Mouse (Mus musculus) CH12.LX (cell line): ENCODE measurements around the gene Slc35f2. TPM values are rescaled to one million over a fixed set of nuclear protein-coding genes. Genes with fewer than 3 reads are reported as not detected.

Experiments
- DNase-seq: peaks from one replicate; pipeline ENCODE4 v3.0.0-alpha.2; 2013; ENCODE audit errors: extremely low read depth
- H3K27ac ChIP-seq: 2 replicates; pipeline ENCODE4 v1.5.1; 2012; ENCODE audit warnings: low read depth, mild to moderate bottlenecking, control low read depth, moderate library complexity; ENCODE audit not compliant: insufficient read depth
- H3K27me3 ChIP-seq: replicated peaks from 2 replicates; pipeline ENCODE3; 2012; ENCODE audit warnings: inconsistent platforms
- H3K36me3 ChIP-seq, 2 experiments: replicated peaks in 1 of 2; 2 replicates each; pipeline versions ENCODE3 to v1.6.1; 2012; ENCODE audit warnings: inconsistent platforms in 1 of 2, low read length in 1 of 2, mild to moderate bottlenecking in 1 of 2, mixed read lengths in 1 of 2, moderate library complexity in 1 of 2; ENCODE audit not compliant: control insufficient read depth in 1 of 2, insufficient read depth in 1 of 2
- H3K4me1 ChIP-seq, 2 experiments: 2 replicates each; pipeline ENCODE4 v1.6.1; 2012; ENCODE audit warnings: inconsistent platforms in 1 of 2, moderate library complexity in 1 of 2; ENCODE audit not compliant: insufficient read depth in 2 of 2, control insufficient read depth in 1 of 2
- H3K4me2 ChIP-seq: 2 replicates; pipeline ENCODE4 v1.6.1; 2012; ENCODE audit warnings: low read depth, mild to moderate bottlenecking, control low read depth; ENCODE audit not compliant: poor library complexity, insufficient read depth, severe bottlenecking
- H3K4me3 ChIP-seq, 3 experiments: fragments of 150-350 bp in 1 of 3; sonication (generic) in 1 of 3; replicated peaks in 1 of 3; 2 replicates each; pipeline versions ENCODE3 to v1.5.1; 2011 to 2012; ENCODE audit warnings: low read depth in 2 of 3, low read length in 2 of 3, mild to moderate bottlenecking in 2 of 3, moderate library complexity in 2 of 3, control low read depth in 1 of 3, improper control_type of control experiment in 1 of 3, inconsistent platforms in 1 of 3, mixed read lengths in 1 of 3; ENCODE audit not compliant: poor library complexity in 1 of 3
- H3K79me2 ChIP-seq: replicated peaks from 2 replicates; pipeline ENCODE4 v1.6.1; 2012; ENCODE audit warnings: mild to moderate bottlenecking, moderate library complexity; ENCODE audit not compliant: control insufficient read depth, poor library complexity, insufficient read depth, severe bottlenecking; ENCODE audit errors: extremely low read depth
- H3K9ac ChIP-seq: 2 replicates; pipeline ENCODE4 v1.6.1; 2012; ENCODE audit warnings: low read depth, mild to moderate bottlenecking, control low read depth, moderate library complexity; ENCODE audit not compliant: insufficient read depth
- H3K9me3 ChIP-seq: replicated peaks from 2 replicates; pipeline ENCODE3; 2012; ENCODE audit warnings: low read length, inconsistent platforms, mixed read lengths
- BHLHE40 ChIP-seq: IDR thresholded peaks from 2 replicates; pipeline ENCODE4 v1.6.1; 2011; ENCODE audit warnings: mild to moderate bottlenecking, low read depth, low read length, improper control_type of control experiment
- CHD2 ChIP-seq: IDR thresholded peaks from 2 replicates; pipeline ENCODE4 v1.6.1; 2011; ENCODE audit warnings: low read length, improper control_type of control experiment
- CTCF ChIP-seq, 2 experiments: IDR thresholded peaks in 1 of 2; conservative IDR thresholded peaks in 1 of 2; 2 replicates each; pipeline ENCODE4 v1.5.1; 2011 to 2012; ENCODE audit warnings: low read depth in 2 of 2, low read length in 2 of 2, improper control_type of control experiment in 1 of 2, inconsistent platforms in 1 of 2, mild to moderate bottlenecking in 1 of 2, moderate library complexity in 1 of 2
- E2F4 ChIP-seq: IDR thresholded peaks from 2 replicates; pipeline ENCODE4 v1.6.1; 2011; ENCODE audit warnings: low read depth, low read length, improper control_type of control experiment; ENCODE audit not compliant: insufficient replicate concordance
- ELF1 ChIP-seq: IDR thresholded peaks from 2 replicates; pipeline ENCODE4 v1.6.1; 2014; ENCODE audit warnings: low read depth, mild to moderate bottlenecking, inconsistent platforms, low read length, improper control_type of control experiment
- ETS1 ChIP-seq: conservative IDR thresholded peaks from 2 replicates; pipeline ENCODE4 v1.6.1; 2012; ENCODE audit warnings: low read depth, mild to moderate bottlenecking, inconsistent platforms, low read length, improper control_type of control experiment, moderate library complexity
- GABPA ChIP-seq: IDR thresholded peaks from 2 replicates; pipeline ENCODE4 v1.6.1; 2012; ENCODE audit warnings: low read depth, low read length, improper control_type of control experiment, inconsistent platforms; ENCODE audit not compliant: insufficient replicate concordance
- HCFC1 ChIP-seq: IDR thresholded peaks from 2 replicates; pipeline ENCODE4 v1.6.1; 2012; ENCODE audit warnings: low read depth, mild to moderate bottlenecking, inconsistent platforms, low read length, improper control_type of control experiment
- IRF4 ChIP-seq: IDR thresholded peaks from 2 replicates; pipeline ENCODE4 v1.6.1; 2014; ENCODE audit warnings: low read depth, mild to moderate bottlenecking, inconsistent platforms, low read length, improper control_type of control experiment
- JUND ChIP-seq: conservative IDR thresholded peaks from 2 replicates; pipeline ENCODE4 v1.6.1; 2011; ENCODE audit warnings: low read depth, low read length, improper control_type of control experiment
- KAT2A ChIP-seq: IDR thresholded peaks from 2 replicates; pipeline ENCODE4 v1.6.1; 2012; ENCODE audit warnings: low read length, improper control_type of control experiment, inconsistent platforms; ENCODE audit not compliant: insufficient replicate concordance
- MAX ChIP-seq: IDR thresholded peaks from 2 replicates; pipeline ENCODE4 v1.6.1; 2011; ENCODE audit warnings: low read length, improper control_type of control experiment
- MAZ ChIP-seq: IDR thresholded peaks from 2 replicates; pipeline ENCODE4 v1.6.1; 2012; ENCODE audit warnings: low read depth, mild to moderate bottlenecking, inconsistent platforms, low read length, improper control_type of control experiment, moderate library complexity
- MXI1 ChIP-seq: IDR thresholded peaks from 2 replicates; pipeline ENCODE4 v1.6.1; 2011; ENCODE audit warnings: mild to moderate bottlenecking, low read depth, low read length, improper control_type of control experiment
- MYC ChIP-seq: IDR thresholded peaks from 2 replicates; pipeline ENCODE4 v1.6.1; 2011; ENCODE audit warnings: low read depth, mild to moderate bottlenecking, improper control_type of control experiment, low read length
- NELFE ChIP-seq: IDR thresholded peaks from 2 replicates; pipeline ENCODE4 v1.6.1; 2011; ENCODE audit warnings: low read depth, low read length, improper control_type of control experiment
- PAX5 ChIP-seq: IDR thresholded peaks from 2 replicates; pipeline ENCODE4 v1.6.1; 2012; ENCODE audit warnings: low read length, inconsistent platforms, mixed read lengths
- POLR2A ChIP-seq: IDR thresholded peaks from 2 replicates; pipeline ENCODE4 v1.6.1; 2011; ENCODE audit warnings: low read depth, mild to moderate bottlenecking, improper control_type of control experiment, low read length
- POLR2AphosphoS2 ChIP-seq: IDR thresholded peaks from 2 replicates; pipeline ENCODE4 v1.6.1; 2011; ENCODE audit warnings: low read depth, low read length, improper control_type of control experiment
- RAD21 ChIP-seq: IDR thresholded peaks from 2 replicates; pipeline ENCODE4 v1.6.1; 2011; ENCODE audit warnings: low read depth, mild to moderate bottlenecking, low read length, improper control_type of control experiment, moderate library complexity
- TCF12 ChIP-seq: IDR thresholded peaks from 2 replicates; pipeline ENCODE4 v1.6.1; 2014; ENCODE audit warnings: low read depth, mild to moderate bottlenecking, inconsistent platforms, low read length, improper control_type of control experiment
- UBTF ChIP-seq: IDR thresholded peaks from 2 replicates; pipeline ENCODE4 v1.6.1; 2012; ENCODE audit warnings: low read depth, mild to moderate bottlenecking, inconsistent platforms, low read length, improper control_type of control experiment, moderate library complexity
- USF1 ChIP-seq: IDR thresholded peaks from 2 replicates; pipeline ENCODE4 v1.6.1; 2014; ENCODE audit warnings: low read depth, mild to moderate bottlenecking, inconsistent platforms, low read length, improper control_type of control experiment
- ZC3H11A ChIP-seq: IDR thresholded peaks from 2 replicates; pipeline ENCODE4 v1.6.1; 2012; ENCODE audit warnings: low read depth, mild to moderate bottlenecking, inconsistent platforms, low read length, improper control_type of control experiment
- ZKSCAN1 ChIP-seq: IDR thresholded peaks from 2 replicates; pipeline ENCODE4 v1.6.1; 2012; ENCODE audit warnings: low read depth, inconsistent platforms, low read length, improper control_type of control experiment, borderline replicate concordance
- dilution Hi-C: fragments of 300-500 bp; cut with MboI; formaldehyde crosslinking; loops from 2 replicates; pipeline ENCODE4 v1.14.3; 2020; ENCODE audit warnings: low sequenced_read_pairs; ENCODE audit not compliant: extremely low pct_unique_long_range_greater_than_20kb, extremely low pct_ligation_motif_present
- in situ Hi-C: fragments of 300-500 bp; cut with MboI; formaldehyde crosslinking; loops from 3 replicates; pipeline ENCODE4 v1.14.3; 2019; ENCODE audit warnings: low sequenced_read_pairs, low pct_ligation_motif_present, low pct_unique_long_range_greater_than_20kb, mixed read lengths
- polyA plus RNA-seq: library from polyadenylated mRNA; unstranded; fragments of >175 nt; gene quantifications from 2 replicates; pipeline ENCODE4 v1.2.1, GENCODE M21; 2012; ENCODE audit warnings: low read depth; ENCODE audit not compliant: insufficient read length
- total RNA-seq, 2 experiments: library from RNA; depleted of rRNA; stranded (reverse); fragments of 300-350 nt in 1 of 2; fragments of >200 nt in 1 of 2; gene quantifications; 2 replicates each; pipeline ENCODE4 v1.2.3; 2012 to 2014

Gene Slc35f2
- total and polyA plus RNA-seq, 3 experiments, result 0.13 to 3.1 (median 0.47) TPM

GRCm38 (mm10) chr9:53852158-53852557, 80.8 kb downstream of the Slc35f2 start:
- no peak for DNase-seq
- no peak overlapping the region for H3K4me3 ChIP-seq
- no peaks in the 10 kb centered on the region for H3K27me3 ChIP-seq
- no peaks in the 10 kb centered on the region for H3K36me3 ChIP-seq
- H3K27ac ChIP-seq, result no peak overlapping the region
- H3K79me2 ChIP-seq, result no peaks in the 10 kb centered on the region
- in situ Hi-C loops (no loop called here), dilution Hi-C loops (no loop called here)
- TF ChIP-seq IRF4 (no peak), MAZ (no peak), E2F4 (no peak), MYC (no peak), RAD21 (no peak), ELF1 (no peak), MXI1 (no peak), CTCF (conservative IDR thresholded peaks at IDR 0.05 in 1 of 2, IDR thresholded peaks at IDR 0.05 in 1 of 2; ENCODE audit: low read depth in 2 of 2, low read length in 2 of 2) (no peak), CHD2 (no peak), TCF12 (no peak), ZKSCAN1 (no peak), UBTF (no peak), GABPA (no peak), ZC3H11A (no peak), JUND (no peak), KAT2A (no peak), MAX (no peak), POLR2A (no peak), NELFE (no peak)
- H3K4me1 ChIP-seq, result no peaks in the 10 kb centered on the region
- no peak overlapping the region for H3K9ac ChIP-seq
- H3K9me3 ChIP-seq, result no peaks in the 10 kb centered on the region
- no peak overlapping the region for H3K4me2 ChIP-seq

DNA sequence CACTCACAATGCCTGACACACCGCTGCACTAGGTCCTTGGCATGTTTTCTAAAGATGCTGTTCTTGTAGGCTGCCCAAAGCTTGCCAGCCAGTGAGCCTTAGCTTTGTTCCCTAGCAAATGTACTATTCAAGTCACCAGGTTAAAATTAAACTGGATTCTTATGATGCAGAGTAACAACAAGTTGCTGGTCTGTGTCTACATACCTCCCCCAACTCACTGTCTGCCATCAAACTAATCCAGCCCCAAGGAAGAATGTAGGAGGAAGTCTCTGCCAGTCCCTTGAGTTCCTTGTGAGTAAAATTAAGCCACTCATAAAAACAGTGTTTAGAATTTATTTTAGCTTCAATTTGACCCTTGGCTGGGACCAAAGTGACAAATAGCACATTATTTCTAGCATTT, 82.3 kb downstream of the Slc35f2 start:
- in situ Hi-C loops (no loop called here), dilution Hi-C loops (no loop called here)
- no peak for DNase-seq
- no peaks in the 10 kb centered on the region for H3K36me3 ChIP-seq
- no peak overlapping the region for H3K4me3 ChIP-seq
- no peaks in the 10 kb centered on the region for H3K4me1 ChIP-seq
- H3K79me2 ChIP-seq, result no peaks in the 10 kb centered on the region
- TF ChIP-seq POLR2AphosphoS2 (no peak), CTCF (conservative IDR thresholded peaks at IDR 0.05 in 1 of 2, IDR thresholded peaks at IDR 0.05 in 1 of 2; ENCODE audit: low read depth in 2 of 2, low read length in 2 of 2) (no peak), IRF4 (no peak), E2F4 (no peak), ZKSCAN1 (no peak), HCFC1 (no peak), BHLHE40 (no peak), KAT2A (no peak), ETS1 (no peak), MAZ (no peak), PAX5 (no peak), ZC3H11A (no peak), MXI1 (no peak), USF1 (no peak), POLR2A (no peak)
- H3K27ac ChIP-seq, result no peak overlapping the region
- H3K27me3 ChIP-seq, result no peaks in the 10 kb centered on the region
- H3K9me3 ChIP-seq, result no peaks in the 10 kb centered on the region
- no peak overlapping the region for H3K4me2 ChIP-seq
- H3K9ac ChIP-seq, result no peak overlapping the region
